In the genomic region with DNA sequence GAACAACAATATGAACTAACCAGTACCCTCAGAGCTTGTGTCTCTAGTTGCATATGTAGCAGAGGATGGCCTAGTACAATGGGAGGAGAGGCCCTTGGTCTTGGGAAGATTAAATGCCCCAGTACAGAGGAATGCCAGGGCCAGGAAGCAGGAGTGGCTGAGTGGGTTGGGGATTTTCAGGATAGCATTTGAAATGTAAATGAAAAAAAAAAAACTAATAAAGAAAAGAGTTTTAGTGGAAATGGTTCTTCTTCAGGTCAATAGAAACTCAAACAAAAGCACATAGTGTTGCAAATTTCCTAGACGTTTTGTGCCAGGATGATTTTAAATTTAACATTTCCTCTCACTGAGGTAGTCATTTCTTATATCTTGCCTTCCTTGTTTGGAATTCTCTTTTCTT, we compare ENCODE assay signal across 32 mouse cellular contexts.
"Had no signal": no experiment of that assay in that cellular context is flagged by ENCODE, and none has a peak within 500 bp of the region (broad histone marks: within the 10 kb centered on the region; RNA-seq: fewer than 3 reads in every experiment).

No protein-coding gene starts in this region.

- H3K27ac ChIP-seq: limb, embryonic 10.5 days; limb, embryonic 12.5 days; limb, embryonic 13.5 days; limb, embryonic 15.5 days; liver, embryonic 12.5 days; liver, embryonic 13.5 days; liver, embryonic 14.5 days; liver, embryonic 15.5 days; lung, embryonic 15.5 days; macrophage; midbrain, embryonic 10.5 days; midbrain, embryonic 12.5 days; midbrain, embryonic 13.5 days; midbrain, embryonic 15.5 days; neural tube, embryonic 12.5 days had no signal

- H3K9ac ChIP-seq: limb, embryonic 12.5 days; limb, embryonic 13.5 days; limb, embryonic 15.5 days; liver, embryonic 12.5 days; liver, embryonic 13.5 days; liver, embryonic 14.5 days; liver, embryonic 15.5 days; liver, postnatal 0 days; lung, embryonic 14.5 days; lung, embryonic 15.5 days; midbrain, embryonic 12.5 days; midbrain, embryonic 13.5 days; midbrain, embryonic 15.5 days; neural tube, embryonic 12.5 days had no signal

- H3K4me3 ChIP-seq: limb, embryonic 10.5 days; limb, embryonic 12.5 days; limb, embryonic 13.5 days; limb, embryonic 15.5 days; liver, embryonic 12.5 days; liver, embryonic 13.5 days; liver, embryonic 15.5 days; lung, embryonic 15.5 days; megakaryocyte, embryonic 14.5 days; midbrain, embryonic 10.5 days; midbrain, embryonic 12.5 days; midbrain, embryonic 13.5 days; midbrain, embryonic 15.5 days; myocyte; neural tube, embryonic 12.5 days had no signal

- ATAC-seq: liver, embryonic 12.5 days; liver, postnatal 0 days; lung, postnatal 0 days; midbrain, embryonic 13.5 days; midbrain, embryonic 15.5 days; midbrain, embryonic 16.5 days had no signal

- H3K9me3 ChIP-seq: limb, embryonic 10.5 days; limb, embryonic 12.5 days; limb, embryonic 13.5 days; limb, embryonic 15.5 days; liver, embryonic 12.5 days; liver, embryonic 13.5 days; liver, embryonic 15.5 days; lung, embryonic 15.5 days; midbrain, embryonic 10.5 days; midbrain, embryonic 12.5 days; midbrain, embryonic 13.5 days; midbrain, embryonic 15.5 days; neural tube, embryonic 12.5 days had no signal

- H3K36me3 ChIP-seq: limb, embryonic 10.5 days; limb, embryonic 12.5 days; limb, embryonic 13.5 days; limb, embryonic 15.5 days; liver, embryonic 12.5 days; liver, embryonic 13.5 days; liver, embryonic 15.5 days; lung, embryonic 15.5 days; midbrain, embryonic 10.5 days; midbrain, embryonic 12.5 days; midbrain, embryonic 13.5 days; midbrain, embryonic 15.5 days; neural tube, embryonic 12.5 days had no signal

- DNase-seq: left cerebral cortex, postnatal 4 days; liver; liver, embryonic 13.5 days; liver, postnatal 0 days; lung, adult 18-20 months; lung, adult 2 months; lung, embryonic 14.5 days; lung, postnatal 10 days; lung, postnatal 14 days; lung, postnatal 36 days; lung, postnatal 4 days; midbrain, embryonic 14.5 days had no signal

- H3K4me1 ChIP-seq: limb, embryonic 10.5 days; limb, embryonic 12.5 days; limb, embryonic 13.5 days; limb, embryonic 15.5 days; liver, embryonic 12.5 days; liver, embryonic 13.5 days; liver, embryonic 15.5 days; lung, embryonic 15.5 days; megakaryocyte, embryonic 14.5 days; midbrain, embryonic 10.5 days; midbrain, embryonic 12.5 days; midbrain, embryonic 13.5 days; midbrain, embryonic 15.5 days; neural tube, embryonic 12.5 days had no signal

- H3K27me3 ChIP-seq: limb, embryonic 12.5 days; limb, embryonic 13.5 days; limb, embryonic 15.5 days; liver, embryonic 12.5 days; liver, embryonic 13.5 days; liver, embryonic 15.5 days; lung, embryonic 15.5 days; megakaryocyte, embryonic 14.5 days; midbrain, embryonic 12.5 days; midbrain, embryonic 13.5 days; midbrain, embryonic 15.5 days; neural tube, embryonic 12.5 days had no signal

- H3K4me2 ChIP-seq: limb, embryonic 12.5 days; limb, embryonic 13.5 days; limb, embryonic 15.5 days; liver, embryonic 11.5 days; liver, embryonic 12.5 days; liver, embryonic 13.5 days; liver, embryonic 15.5 days; lung, embryonic 14.5 days; lung, embryonic 15.5 days; midbrain, embryonic 11.5 days; midbrain, embryonic 12.5 days; midbrain, embryonic 13.5 days; midbrain, embryonic 15.5 days; neural tube, embryonic 12.5 days had no signal
